Mouse (Mus musculus): ENCODE results near the gene Zar1. TPM values are rescaled to one million over a fixed set of nuclear protein-coding genes. Genes with fewer than 3 reads are reported as not detected.

Gene Zar1
- polyA plus RNA-seq, 1 experiment from 2014 or later = 1.3 TPM

- DNase-seq (ENCODE audit: low spot score) = no peak
- Histone ChIP-seq H3K4me2 (ENCODE audit: low read depth) (no peak overlapping the region), H3K9me3 (ENCODE audit: control insufficient read depth, low read length) (no peaks in the 10 kb centered on the region), H3K4me1 (ENCODE audit: control insufficient read depth, insufficient read depth, low read length) (no peaks in the 10 kb centered on the region), H3K4me3 (ENCODE audit: low read depth, low read length) (no peak overlapping the region), H3K27me3 (ENCODE audit: control insufficient read depth, insufficient read depth, low read length) (no peaks in the 10 kb centered on the region), H3K9ac (ENCODE audit: low read length) (no peak overlapping the region), H3K36me3 (ENCODE audit: control insufficient read depth, insufficient read depth, low read length) (no peaks in the 10 kb centered on the region), H3K27ac (ENCODE audit: low read depth, low read length) (no peak overlapping the region)
- 96% methylated on average over 3 of the region's 3 CpGs for WGBS
- no peak for ATAC-seq (ENCODE audit: insufficient read depth, low FRiP score, low TSS enrichment)
Measured at GRCm38 (mm10) chr5:72551209-72551608, 29.8 kb downstream of the Zar1 start.

DNA sequence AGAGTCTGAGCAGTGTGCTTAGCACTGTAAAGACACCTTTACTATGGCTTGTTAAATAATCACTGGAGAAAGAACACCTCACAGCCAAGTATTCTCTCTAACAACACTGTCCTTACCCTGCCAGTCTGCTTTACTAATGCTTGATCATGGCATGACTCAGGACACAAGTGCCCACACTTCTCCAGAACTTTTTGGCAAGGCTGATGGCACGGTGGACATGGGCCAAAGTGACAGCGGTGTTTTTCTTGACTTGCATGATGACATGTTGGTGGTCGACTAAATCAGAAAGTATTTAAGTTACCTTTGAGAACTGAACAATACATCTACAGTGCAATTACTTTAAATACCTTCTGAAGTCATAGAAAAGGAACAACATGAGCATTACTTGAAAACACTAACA, 52.2 kb downstream of the Zar1 start:
- Histone ChIP-seq H3K27ac (ENCODE audit: low read depth, low read length) (no peak overlapping the region), H3K4me2 (ENCODE audit: low read depth) (no peak overlapping the region), H3K36me3 (ENCODE audit: control insufficient read depth, insufficient read depth, low read length) (peaks cover 11% of the 10 kb centered on the region), H3K9ac (ENCODE audit: low read length) (no peak overlapping the region), H3K4me3 (ENCODE audit: low read depth, low read length) (no peak overlapping the region), H3K27me3 (ENCODE audit: control insufficient read depth, insufficient read depth, low read length) (no peaks in the 10 kb centered on the region), H3K9me3 (ENCODE audit: control insufficient read depth, low read length) (no peaks in the 10 kb centered on the region), H3K4me1 (ENCODE audit: control insufficient read depth, insufficient read depth, low read length) (no peaks in the 10 kb centered on the region)
- DNase-seq (ENCODE audit: low spot score) (no peak), ATAC-seq (ENCODE audit: insufficient read depth, low FRiP score, low TSS enrichment) (no peak)
- 94% methylated on average over 3 of the region's 3 CpGs for whole genome bisulfite sequencing

Other genes starting within 250 kb of the Zar1 start
- 4.6 and 7.0 TPM in 2 replicates for gene Corin, start 76.8 kb downstream of the Zar1 start, polyA plus RNA-seq (2014; fragmentation: Nextera tagmentation; extraction: Ambion mirVana)
- 24.1 and 26.2 TPM in 2 replicates for gene Nfxl1, start 21.6 kb downstream of the Zar1 start, polyA plus RNA-seq (2014; fragmentation: Nextera tagmentation; extraction: Ambion mirVana)
- 8.7 and 10.1 TPM in 2 replicates for gene Gm5868, start 6.3 kb upstream of the Zar1 start, polyA plus RNA-seq (2014; fragmentation: Nextera tagmentation; extraction: Ambion mirVana)
- gene Cnga1, start 63.0 kb upstream of the Zar1 start, polyA plus RNA-seq (2014; fragmentation: Nextera tagmentation; extraction: Ambion mirVana) = not detected in 2 replicates
- 0.51 and 0.56 TPM in 2 replicates for gene Nipal1, start 66.5 kb upstream of the Zar1 start, polyA plus RNA-seq (2014; fragmentation: Nextera tagmentation; extraction: Ambion mirVana)
- not detected in 2 replicates for gene Txk, start 171.5 kb upstream of the Zar1 start, polyA plus RNA-seq (2014; fragmentation: Nextera tagmentation; extraction: Ambion mirVana)